Mouse (Mus musculus) testis, adult 2 months (tissue): ENCODE measurements around the gene Amotl1. TPM values are rescaled to one million over a fixed set of nuclear protein-coding genes. Genes with fewer than 3 reads are reported as not detected.

Experiments used
- H3K27ac ChIP-seq: fragments of 200-500 bp; 2 replicates; pipeline ENCODE4 v1.5.1; 2012; ENCODE audit warnings: low read depth, low read length; ENCODE audit not compliant: control insufficient read depth, insufficient read depth
- H3K27me3 ChIP-seq: fragments of 200-500 bp; 2 replicates; pipeline ENCODE4 v1.6.1; 2012; ENCODE audit warnings: mild to moderate bottlenecking, low read length, moderate library complexity; ENCODE audit not compliant: control insufficient read depth, insufficient read depth
- H3K36me3 ChIP-seq: fragments of 200-500 bp; 2 replicates; pipeline ENCODE4 v1.6.1; 2012; ENCODE audit warnings: mild to moderate bottlenecking, low read length; ENCODE audit not compliant: control insufficient read depth, insufficient read depth
- H3K4me1 ChIP-seq: fragments of 200-500 bp; 2 replicates; pipeline ENCODE4 v1.6.1; 2012; ENCODE audit warnings: low read length; ENCODE audit not compliant: control insufficient read depth, insufficient read depth
- H3K4me3 ChIP-seq: fragments of 200-500 bp; 2 replicates; pipeline ENCODE4 v1.5.1; 2012; ENCODE audit warnings: low read depth, mild to moderate bottlenecking, low read length, moderate library complexity, mixed read lengths; ENCODE audit not compliant: control insufficient read depth
- CTCF ChIP-seq: fragments of 200-500 bp; IDR thresholded peaks from 2 replicates; pipeline ENCODE4 v1.5.1; 2012; ENCODE audit warnings: low read depth, mild to moderate bottlenecking, inconsistent platforms, low read length, moderate library complexity; ENCODE audit not compliant: control insufficient read depth, insufficient read depth, insufficient replicate concordance
- POLR2A ChIP-seq: fragments of 200-500 bp; IDR thresholded peaks from 2 replicates; pipeline ENCODE4 v1.6.1; 2012; ENCODE audit warnings: low read depth, mild to moderate bottlenecking, inconsistent platforms, low read length, moderate library complexity; ENCODE audit not compliant: control insufficient read depth
- polyA plus RNA-seq: library from polyadenylated mRNA; depleted of rRNA; stranded (reverse); fragments of >200 nt; gene quantifications from 2 replicates; pipeline ENCODE4 v1.2.3, GENCODE M21; 2012

The Amotl1 gene
- polyA plus RNA-seq, 1 experiment = 43.2 TPM

DNA sequence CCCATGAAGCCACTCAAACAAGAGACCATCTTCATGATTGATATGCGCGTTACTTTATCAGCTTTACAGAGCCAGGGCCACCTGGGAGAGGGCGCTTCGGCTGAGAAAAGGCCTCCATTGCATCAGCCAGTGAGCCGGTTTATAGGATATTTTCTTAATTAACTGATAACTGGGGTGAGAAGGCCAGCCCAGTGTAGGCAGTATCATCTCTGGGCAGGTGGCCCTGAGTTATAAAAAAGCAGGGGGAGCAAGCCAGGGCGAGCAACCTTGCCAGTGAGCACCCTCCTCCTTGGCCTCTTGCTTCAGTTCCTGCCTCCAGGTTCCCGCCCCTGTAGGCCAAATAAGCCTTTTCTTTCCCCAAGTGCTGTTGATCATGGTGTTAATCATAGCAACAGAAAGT, 81.5 kb downstream of the Amotl1 start:
- H3K27ac ChIP-seq = no peak overlapping the region
- no peaks in the 10 kb centered on the region for H3K36me3 ChIP-seq
- no peak overlapping the region for H3K4me3 ChIP-seq
- TF ChIP-seq CTCF = no peak
- no peak for TF ChIP-seq POLR2A
- no peaks in the 10 kb centered on the region for H3K4me1 ChIP-seq
- H3K27me3 ChIP-seq = no peaks in the 10 kb centered on the region

DNA sequence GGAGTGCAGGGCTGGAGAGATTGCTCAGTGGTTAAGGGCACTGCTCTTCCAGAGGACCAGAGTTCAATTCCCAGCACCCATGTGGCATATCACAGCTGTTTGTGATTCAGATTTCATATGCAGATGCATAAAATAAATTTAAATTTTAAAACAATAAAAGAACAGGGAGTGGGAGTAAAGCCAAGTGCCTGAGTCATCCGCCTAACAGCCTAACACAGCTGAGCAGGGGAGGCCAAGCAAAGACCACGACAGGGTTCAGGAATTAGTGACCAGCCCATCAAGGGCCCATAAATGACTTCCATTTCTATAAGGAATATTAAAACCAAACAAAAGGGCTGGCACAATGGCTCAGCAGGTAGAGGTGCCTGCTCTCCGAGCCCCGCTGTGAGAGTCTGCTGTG, 84.3 kb downstream of the Amotl1 start:
- no peaks in the 10 kb centered on the region for H3K36me3 ChIP-seq
- no peaks in the 10 kb centered on the region for H3K27me3 ChIP-seq
- no peak overlapping the region for H3K27ac ChIP-seq
- TF ChIP-seq POLR2A = no peak
- no peak for TF ChIP-seq CTCF
- no peaks in the 10 kb centered on the region for H3K4me1 ChIP-seq
- H3K4me3 ChIP-seq = no peak overlapping the region

DNA sequence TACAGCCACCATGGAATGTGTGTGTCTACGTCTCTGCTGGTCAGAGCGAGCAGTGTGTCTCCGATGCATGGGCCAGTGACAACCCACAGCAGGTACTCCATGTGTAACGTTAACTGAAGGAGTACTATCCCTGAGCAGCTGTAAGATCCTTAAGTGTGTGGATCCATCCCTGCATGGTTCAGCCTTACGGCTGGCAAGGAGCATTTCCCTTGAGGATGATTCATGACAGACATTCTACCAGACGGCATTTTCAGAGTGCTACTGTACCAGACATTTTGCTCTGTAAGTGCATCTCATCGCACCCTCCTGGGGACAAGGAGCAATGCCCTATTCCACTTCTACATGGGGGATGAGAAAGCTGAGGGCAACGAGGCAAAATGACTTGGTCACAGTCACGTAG, 84.9 kb downstream of the Amotl1 start:
- Histone ChIP-seq H3K27me3 (no peaks in the 10 kb centered on the region), H3K27ac (no peak overlapping the region), H3K4me3 (no peak overlapping the region), H3K36me3 (no peaks in the 10 kb centered on the region), H3K4me1 (no peaks in the 10 kb centered on the region)
- TF ChIP-seq CTCF (no peak), POLR2A (no peak)

DNA sequence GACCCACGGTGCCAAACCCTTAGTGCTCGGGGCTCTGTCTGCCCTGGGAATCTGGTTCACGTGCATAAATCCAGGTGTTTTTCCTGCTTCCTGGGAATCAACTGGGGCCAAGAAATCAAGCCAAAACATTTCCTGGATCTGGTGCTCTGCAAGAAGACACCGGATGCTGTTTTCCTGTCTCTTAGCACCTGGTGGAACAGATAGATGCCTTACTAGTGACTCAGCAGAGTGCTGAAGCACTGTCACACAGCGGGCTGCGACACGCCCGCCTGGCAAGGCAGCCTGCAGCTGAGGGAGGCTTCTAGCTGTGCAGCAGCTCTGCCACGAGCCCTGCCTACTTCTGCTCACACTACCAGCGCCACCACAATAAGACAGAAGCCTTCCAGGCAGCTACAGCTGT, 85.4 kb downstream of the Amotl1 start:
- Histone ChIP-seq H3K4me1 (no peaks in the 10 kb centered on the region), H3K36me3 (no peaks in the 10 kb centered on the region), H3K27me3 (no peaks in the 10 kb centered on the region), H3K27ac (no peak overlapping the region), H3K4me3 (no peak overlapping the region)
- no peak for TF ChIP-seq CTCF
- no peak for TF ChIP-seq POLR2A

DNA sequence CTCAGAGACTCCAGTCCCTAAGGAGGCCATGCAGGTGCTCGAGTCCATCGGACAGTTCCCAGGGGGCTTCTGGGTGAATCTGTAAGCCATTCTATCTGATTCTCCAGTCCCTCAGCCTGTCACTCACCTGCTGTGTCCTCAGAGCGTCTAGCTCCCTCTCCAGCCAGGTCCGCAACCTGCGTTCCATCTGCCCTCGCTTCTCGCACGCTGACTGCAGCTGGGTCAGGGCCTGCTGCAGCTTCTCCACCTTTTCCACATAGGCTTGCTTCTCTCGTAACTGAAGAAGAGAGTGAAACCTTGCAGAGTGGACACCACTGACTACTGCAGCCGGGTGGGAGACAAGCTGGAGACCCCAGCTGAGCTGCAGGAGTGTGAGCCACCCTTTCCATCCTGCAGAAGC, 86.5 kb downstream of the Amotl1 start:
- H3K27ac ChIP-seq = no peak overlapping the region
- H3K4me3 ChIP-seq = no peak overlapping the region
- TF ChIP-seq POLR2A (no peak), CTCF (no peak)
- no peaks in the 10 kb centered on the region for H3K36me3 ChIP-seq
- no peaks in the 10 kb centered on the region for H3K4me1 ChIP-seq
- H3K27me3 ChIP-seq = no peaks in the 10 kb centered on the region

DNA sequence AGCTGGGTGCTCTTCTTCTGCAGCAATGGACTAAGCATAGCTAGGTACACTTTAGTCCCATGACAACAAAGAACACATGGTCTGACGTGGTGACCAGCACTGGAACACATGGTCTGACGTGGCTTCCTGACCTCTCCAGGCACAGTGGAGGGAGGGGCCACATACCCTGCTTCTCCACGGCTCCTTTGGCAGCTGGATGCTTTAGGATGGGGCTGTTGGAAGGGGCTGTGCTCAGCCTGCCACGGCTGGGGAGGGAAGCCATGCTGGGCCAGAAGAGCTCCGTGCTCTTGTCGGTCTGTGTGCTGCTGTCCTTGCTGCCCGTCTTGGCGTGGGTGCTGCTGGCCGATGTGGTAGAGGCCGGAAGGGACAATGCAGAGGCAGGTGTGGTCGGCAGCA, 96.5 kb downstream of the Amotl1 start:
- H3K27ac ChIP-seq = no peak overlapping the region
- H3K36me3 ChIP-seq = no peaks in the 10 kb centered on the region
- H3K4me3 ChIP-seq = no peak overlapping the region
- no peaks in the 10 kb centered on the region; the same call in 1 of the 2 replicates for H3K4me1 ChIP-seq
- no peaks in the 10 kb centered on the region for H3K27me3 ChIP-seq
- no peak for TF ChIP-seq POLR2A
- TF ChIP-seq CTCF = no peak

DNA sequence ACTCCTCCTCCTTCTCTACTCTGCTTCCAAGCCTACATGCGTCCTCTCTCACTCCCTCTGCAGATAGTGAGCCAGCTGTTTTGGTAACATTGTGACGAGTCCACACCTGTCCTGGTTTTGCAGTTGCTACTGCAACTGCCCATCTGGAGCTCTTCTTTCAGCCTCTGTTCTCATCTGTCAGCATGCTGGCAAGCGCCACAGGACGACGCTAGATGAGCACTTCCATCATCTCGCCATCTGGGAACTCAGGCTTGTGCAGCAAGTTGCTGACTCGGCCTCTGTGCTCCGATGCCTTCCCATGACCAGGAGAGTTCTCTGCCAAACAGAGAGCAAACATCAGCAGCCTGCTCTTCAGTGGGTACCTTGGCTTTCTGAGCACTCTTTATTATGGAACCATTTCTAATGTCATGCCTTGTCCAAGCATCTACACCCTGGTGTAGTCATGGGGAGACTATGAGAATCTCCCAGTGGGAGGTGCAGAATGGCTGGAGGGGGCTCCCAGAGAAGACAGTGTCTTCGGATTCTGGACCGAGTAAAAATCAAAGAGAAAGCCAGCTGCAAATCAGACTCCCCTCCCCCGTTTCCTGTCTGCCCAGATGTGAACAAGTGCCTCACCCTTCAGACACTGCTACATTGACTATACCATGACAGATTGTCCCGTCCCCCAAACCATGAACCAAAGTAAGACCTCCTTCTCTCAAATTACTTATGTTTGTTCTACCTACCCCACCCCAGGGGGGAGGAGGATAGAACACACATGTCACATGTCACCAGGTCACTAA, 97.1 kb downstream of the Amotl1 start:
- Histone ChIP-seq H3K36me3 (no peaks in the 10 kb centered on the region), H3K4me1 (no peaks in the 10 kb centered on the region; the same call in 1 of the 2 replicates), H3K27me3 (no peaks in the 10 kb centered on the region), H3K4me3 (no peak overlapping the region), H3K27ac (no peak overlapping the region)
- TF ChIP-seq POLR2A = no peak
- TF ChIP-seq CTCF = no peak
